Mouse (Mus musculus): ENCODE results near the gene Ddx52.

DNA sequence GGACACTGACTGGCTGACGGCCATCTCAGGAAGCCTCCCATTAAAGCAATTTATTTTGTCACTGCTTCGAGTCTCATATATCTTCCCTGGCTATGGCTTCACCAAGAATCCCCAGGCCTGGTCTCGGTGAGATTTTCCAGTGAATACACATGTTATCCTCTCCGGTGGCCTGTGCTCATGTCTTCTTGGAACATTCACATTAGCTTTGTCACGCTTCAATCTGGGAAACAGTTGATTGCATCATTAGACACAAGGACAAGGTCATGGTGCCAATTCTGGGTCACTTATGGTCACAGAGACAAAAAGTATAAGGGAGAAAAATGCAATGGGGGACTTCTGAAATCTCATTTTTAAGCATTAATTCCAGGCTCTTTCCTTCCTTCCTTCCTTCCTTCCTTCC, 36.1 kb upstream of the Ddx52 start:
- TF ChIP-seq CTCF (IDR thresholded peaks at IDR 0.05; ENCODE audit: borderline replicate concordance, control insufficient read depth, extremely low read depth, insufficient read depth, low read length, poor library complexity) (no peak), POLR2A (IDR thresholded peaks at IDR 0.05; ENCODE audit: control insufficient read depth, extremely low read depth, insufficient read depth, low read length, poor library complexity) (no peak)
